ENCODE assay signal across 26 mouse cellular contexts in genomic region chr7:46648431-46649140, GRCm38 (mm10). TPM values are rescaled to one million over a fixed set of nuclear protein-coding genes. Genes with fewer than 3 reads are reported as not detected.
"Had no signal": no experiment of that assay in that cellular context is flagged by ENCODE, and none has a peak within 500 bp of the region (broad histone marks: within the 10 kb centered on the region; RNA-seq: fewer than 3 reads in every experiment).

No protein-coding gene starts in this region.

- H3K4me3 ChIP-seq: kidney, embryonic 15.5 days; limb, embryonic 12.5 days; limb, embryonic 15.5 days; megakaryocyte, embryonic 14.5 days; midbrain, embryonic 10.5 days; midbrain, embryonic 13.5 days; myocyte; neural tube, embryonic 13.5 days; stomach, embryonic 15.5 days had no signal

- H3K4me1 ChIP-seq: kidney, embryonic 15.5 days; limb, embryonic 12.5 days; limb, embryonic 15.5 days; midbrain, embryonic 10.5 days; midbrain, embryonic 13.5 days; neural tube, embryonic 13.5 days; stomach, embryonic 15.5 days had no signal

- H3K36me3 ChIP-seq: kidney, embryonic 15.5 days; limb, embryonic 12.5 days; limb, embryonic 15.5 days; midbrain, embryonic 10.5 days; midbrain, embryonic 13.5 days; neural tube, embryonic 13.5 days; stomach, embryonic 15.5 days had no signal

- H3K27me3 ChIP-seq: kidney, embryonic 15.5 days; limb, embryonic 15.5 days; midbrain, embryonic 13.5 days; neural tube, embryonic 13.5 days; stomach, embryonic 15.5 days had no signal

- H3K4me2 ChIP-seq: kidney, embryonic 15.5 days; limb, embryonic 12.5 days; limb, embryonic 15.5 days; liver, embryonic 11.5 days; lung, embryonic 14.5 days; midbrain, embryonic 13.5 days; neural tube, embryonic 13.5 days; stomach, embryonic 15.5 days had no signal

- H3K9ac ChIP-seq: kidney, embryonic 15.5 days; limb, embryonic 12.5 days; limb, embryonic 15.5 days; liver, embryonic 14.5 days; liver, postnatal 0 days; lung, embryonic 14.5 days; midbrain, embryonic 13.5 days; neural tube, embryonic 13.5 days; stomach, embryonic 15.5 days had no signal

- ATAC-seq: liver, postnatal 0 days; midbrain, embryonic 13.5 days; midbrain, embryonic 16.5 days had no signal

- H3K27ac ChIP-seq: kidney, embryonic 15.5 days; limb, embryonic 12.5 days; limb, embryonic 15.5 days; liver, embryonic 14.5 days; midbrain, embryonic 10.5 days; midbrain, embryonic 13.5 days; neural tube, embryonic 13.5 days; stomach, embryonic 15.5 days had no signal

- H3K9me3 ChIP-seq: kidney, embryonic 15.5 days; limb, embryonic 12.5 days; limb, embryonic 15.5 days; megakaryocyte, embryonic 14.5 days; midbrain, embryonic 10.5 days; midbrain, embryonic 13.5 days; neural tube, embryonic 13.5 days; stomach, embryonic 15.5 days had no signal

- DNase-seq: kidney, adult 11 months; kidney, adult 8-10 months; kidney, postnatal 10 days; kidney, postnatal 36 days; left cerebral cortex, postnatal 4 days; liver, postnatal 0 days; lung, embryonic 14.5 days; lung, postnatal 10 days; lung, postnatal 36 days; right cerebral cortex, postnatal 25 days; spleen, adult 18-20 months; thymus, postnatal 25 days had no signal

RNA-seq across cellular contexts. Expression of gene Tph1, which starts 23.8 kb away (rescaled TPM):
- total RNA-seq: monocyte, adult 5-6 weeks; neutrophil, adult 5-6 weeks had no signal
- polyA plus RNA-seq: limb, embryonic 12.5 days; liver, embryonic 14.5 days; liver, postnatal 0 days had no signal
